Mouse (Mus musculus) lung, postnatal 0 days (tissue): ENCODE data around the gene Noto. TPM values are rescaled to one million over a fixed set of nuclear protein-coding genes. Genes with fewer than 3 reads are reported as not detected.
"Not testable (repeated sequence)": the region's sequence is repeated elsewhere in the genome, so short reads cannot be mapped to it uniquely, and the experiment has no call there.

Experiments used
- ATAC-seq: fragments of 200-750 bp; cut with Nextera tagmentation; 2 replicates; pipeline ENCODE4 v1.8.0; 2017; ENCODE audit warnings: moderate library complexity
- DNase-seq: peaks from one replicate; pipeline ENCODE4 v3.0.0-alpha.2; 2016; ENCODE audit warnings: low spot score
- H3K27ac ChIP-seq: fragments of 300-500 bp; sonication (generic); 2 replicates; pipeline ENCODE4 v1.5.1; 2014; ENCODE audit warnings: antibody characterized with exemption, mild to moderate bottlenecking, low read length, mixed read lengths
- H3K27me3 ChIP-seq: fragments of 300-500 bp; sonication (generic); replicated peaks from 2 replicates; pipeline ENCODE4 v1.6.1; 2014; ENCODE audit warnings: low read length, mixed read lengths; ENCODE audit not compliant: insufficient read depth
- H3K36me3 ChIP-seq: fragments of 300-500 bp; sonication (generic); 2 replicates; pipeline ENCODE4 v1.6.1; 2014; ENCODE audit warnings: low read length, mixed read lengths; ENCODE audit not compliant: insufficient read depth
- H3K4me1 ChIP-seq: fragments of 300-500 bp; sonication (generic); 2 replicates; pipeline ENCODE4 v1.6.1; 2014; ENCODE audit warnings: antibody characterized with exemption, low read depth, low read length, mixed read lengths; ENCODE audit not compliant: insufficient read depth
- H3K4me2 ChIP-seq: fragments of 300-500 bp; sonication (generic); replicated peaks from 2 replicates; pipeline ENCODE4 v1.6.1; 2014; ENCODE audit warnings: low read depth, mild to moderate bottlenecking, low read length, moderate library complexity, mixed read lengths
- H3K4me3 ChIP-seq: fragments of 300-500 bp; sonication (generic); 2 replicates; pipeline ENCODE4 v1.5.1; 2014; ENCODE audit warnings: low read depth, low read length
- H3K9ac ChIP-seq: fragments of 300-500 bp; sonication (generic); replicated peaks from 2 replicates; pipeline ENCODE4 v1.6.1; 2014; ENCODE audit warnings: low read depth, mild to moderate bottlenecking
- H3K9me3 ChIP-seq: fragments of 300-500 bp; sonication (generic); 2 replicates; pipeline ENCODE4 v1.6.1; 2016; ENCODE audit warnings: low read length, mixed read lengths
- CTCF ChIP-seq: IDR thresholded peaks from 2 replicates; pipeline ENCODE4 v1.5.1; 2016; ENCODE audit warnings: antibody characterized with exemption, mild to moderate bottlenecking
- EP300 ChIP-seq: IDR thresholded peaks from 2 replicates; pipeline ENCODE4 v1.6.1; 2016; ENCODE audit warnings: antibody characterized with exemption, mild to moderate bottlenecking, control low read depth
- WGBS: fragments of 180-500 bp; shearing (Covaris S2); extraction: QIAGEN DNeasy Blood & Tissue Kit; methylation state at CpG from one replicate; pipeline ENCODE4 v1.1.7; 2014; 5-methylcytosine and 5-hydroxymethylcytosine counted together
- polyA plus RNA-seq: library from polyadenylated mRNA; unstranded; fragments of >200 nt; fragmentation: Nextera tagmentation; extraction: Ambion mirVana; gene quantifications from 2 replicates; pipeline ENCODE4 v1.2.1, GENCODE M21; 2015

The Noto gene
- polyA plus RNA-seq, 1 experiment from 2014 or later = 0.24 TPM

DNA sequence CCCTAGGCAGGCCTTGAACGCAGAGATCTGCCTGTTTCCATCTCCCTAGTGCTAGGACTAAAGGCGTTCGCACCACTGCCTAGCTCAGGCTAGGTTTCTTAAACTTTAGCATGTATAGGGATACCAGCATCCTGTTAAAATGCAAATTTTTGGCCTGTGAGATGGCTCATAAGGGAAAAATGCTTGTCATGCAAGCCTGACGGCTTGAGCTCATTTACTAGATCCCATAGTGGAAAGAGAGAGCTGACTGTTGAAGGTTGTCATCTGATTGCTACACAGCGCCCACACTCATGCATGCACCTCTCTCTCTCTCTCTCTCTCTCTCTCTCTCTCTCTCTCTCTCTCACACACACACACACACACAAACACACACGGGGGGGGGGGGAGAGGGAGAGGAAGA lies 12.9 kb downstream of the Noto start:
- Histone ChIP-seq H3K9me3 (no peaks in the 10 kb centered on the region), H3K4me3 (no peak overlapping the region), H3K4me1 (peaks cover 1% of the 10 kb centered on the region; the same call in 1 of the 2 replicates), H3K27me3 (no peaks in the 10 kb centered on the region), H3K9ac (no peak overlapping the region), H3K27ac (no peak overlapping the region), H3K4me2 (no peak overlapping the region), H3K36me3 (0 out of 2 replicates have a peak, but pooled peaks cover 3% of the 10 kb centered on the region)
- DNase-seq (no peak), ATAC-seq (no peak)
- WGBS = 86% methylated on average over 5 of the region's 6 CpGs
- TF ChIP-seq CTCF = no peak
- TF ChIP-seq EP300 = no peak

DNA sequence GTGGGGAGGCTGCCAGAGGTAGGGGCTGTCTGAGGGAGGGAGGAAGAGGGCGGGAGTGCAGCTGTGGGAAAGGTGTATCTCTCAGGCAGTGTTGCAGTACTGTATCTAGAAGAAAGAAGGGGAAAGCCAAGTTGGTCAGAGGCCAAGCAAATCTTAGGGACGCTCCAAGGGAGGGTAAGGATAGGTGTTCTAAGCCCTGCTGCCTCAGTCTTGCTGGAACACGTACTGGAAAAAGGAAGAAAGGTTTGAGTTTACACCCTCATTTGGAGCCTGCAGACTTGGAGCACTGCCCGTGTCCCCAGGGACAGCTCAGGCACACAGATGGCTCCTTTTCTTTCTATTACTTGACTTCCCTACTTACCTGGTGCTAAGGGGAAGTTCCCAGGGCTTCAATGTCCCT lies 17.5 kb downstream of the Noto start:
- TF ChIP-seq EP300 (no peak), CTCF (no peak)
- H3K9ac ChIP-seq = no peak overlapping the region
- H3K36me3 ChIP-seq = peaks cover 7% of the 10 kb centered on the region; the same call in 1 of the 2 replicates
- no peak overlapping the region for H3K4me3 ChIP-seq
- H3K4me2 ChIP-seq = no peak overlapping the region
- H3K27me3 ChIP-seq = no peaks in the 10 kb centered on the region
- DNase-seq (no peak), ATAC-seq (peak; percentile 34; the same call in 1 of the 2 replicates)
- H3K9me3 ChIP-seq = no peaks in the 10 kb centered on the region
- H3K27ac ChIP-seq = no peak overlapping the region
- no peaks in the 10 kb centered on the region for H3K4me1 ChIP-seq
- 62% methylated on average over 4 of the region's 4 CpGs for WGBS

DNA sequence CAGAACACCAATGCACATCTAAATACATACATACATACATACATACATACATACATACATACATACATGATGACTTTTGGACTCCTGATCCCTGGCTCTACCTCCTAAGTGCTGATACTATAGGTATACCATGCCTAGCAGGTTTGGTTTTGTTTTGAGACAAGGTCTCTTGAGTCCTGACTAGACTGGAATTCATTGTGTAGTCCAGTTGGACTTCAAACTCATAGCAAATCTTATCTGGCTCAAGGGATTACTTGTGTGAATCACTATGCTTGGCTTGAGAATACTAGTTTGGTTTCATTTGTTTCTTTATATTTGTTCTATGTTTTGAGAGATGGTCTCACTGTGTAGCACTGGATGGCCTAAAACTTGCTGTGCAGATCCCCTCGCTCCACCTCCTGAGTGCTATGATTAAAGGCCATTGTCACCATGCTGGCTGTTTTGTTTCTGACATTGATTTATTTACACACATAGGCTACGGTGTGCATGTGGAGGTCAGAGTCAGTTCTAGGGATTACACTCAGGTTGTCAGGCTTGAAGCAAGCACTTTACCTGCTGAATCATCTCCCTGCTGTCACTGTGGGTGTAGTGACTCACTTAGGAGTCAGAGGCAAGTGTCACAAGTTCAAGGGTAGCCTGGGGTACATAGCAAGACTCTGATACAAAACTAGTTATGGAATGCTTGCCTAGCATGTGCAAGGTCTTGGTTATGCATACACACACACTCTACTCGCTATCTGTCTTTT lies 20.0 kb downstream of the Noto start:
- Histone ChIP-seq H3K27ac (peak overlapping the region; percentile 15; the same call in 1 of the 2 replicates), H3K27me3 (no peaks in the 10 kb centered on the region), H3K4me2 (no peak overlapping the region), H3K36me3 (peaks cover 13% of the 10 kb centered on the region; the same call in 1 of the 2 replicates), H3K4me3 (no peak overlapping the region), H3K9ac (no peak overlapping the region), H3K4me1 (no peaks in the 10 kb centered on the region), H3K9me3 (no peaks in the 10 kb centered on the region)
- WGBS = 73% methylated on average over 3 of the region's 3 CpGs
- ATAC-seq = no peak
- TF ChIP-seq EP300 = no peak
- no peak for TF ChIP-seq CTCF
- DNase-seq = no peak

DNA sequence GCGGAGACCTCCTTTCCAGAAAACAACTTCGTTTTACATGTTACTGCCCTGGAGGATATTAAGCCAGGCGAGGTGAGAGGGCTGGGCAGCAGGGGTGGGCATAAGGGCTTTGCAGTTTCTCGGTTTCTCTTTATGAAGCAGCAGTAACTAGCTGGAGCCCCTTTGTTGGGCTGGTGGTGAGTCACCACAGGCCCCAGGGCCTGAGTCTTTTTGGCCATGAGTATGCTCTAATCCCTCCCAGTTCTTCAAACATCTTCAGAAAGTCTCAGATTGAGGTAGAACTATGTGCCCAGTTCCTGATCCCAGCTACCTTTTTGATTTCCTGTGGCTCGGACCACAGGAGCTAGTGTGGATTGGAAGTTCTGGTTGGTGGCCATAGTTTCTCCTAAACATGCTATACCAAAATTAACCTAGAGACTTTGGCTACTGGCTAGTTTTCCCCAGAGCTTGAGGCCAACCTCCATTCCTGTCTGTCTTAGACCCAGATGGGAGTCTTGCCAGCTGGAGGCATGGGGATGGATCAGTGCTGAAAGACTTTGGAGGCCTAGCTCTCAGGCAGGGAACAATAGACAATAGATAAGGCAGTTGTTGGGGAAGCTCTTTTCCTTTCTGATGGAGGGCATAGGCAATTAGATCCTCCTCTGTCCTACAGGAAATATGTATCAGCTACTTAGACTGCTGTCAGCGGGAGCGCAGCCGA lies 20.7 kb downstream of the Noto start:
- TF ChIP-seq EP300 = no peak
- no peaks in the 10 kb centered on the region for H3K4me1 ChIP-seq
- WGBS = 83% methylated on average over 8 of the region's 8 CpGs
- peaks cover 13% of the 10 kb centered on the region; the same call in 1 of the 2 replicates for H3K36me3 ChIP-seq
- no peak for DNase-seq
- no peak overlapping the region for H3K4me2 ChIP-seq
- no peaks in the 10 kb centered on the region for H3K9me3 ChIP-seq
- 0 out of 2 replicates have a peak overlapping the region, but pooled peaks have one; percentile 15 for H3K27ac ChIP-seq
- no peak overlapping the region for H3K4me3 ChIP-seq
- ATAC-seq = no peak
- H3K9ac ChIP-seq = no peak overlapping the region
- H3K27me3 ChIP-seq = no peaks in the 10 kb centered on the region

DNA sequence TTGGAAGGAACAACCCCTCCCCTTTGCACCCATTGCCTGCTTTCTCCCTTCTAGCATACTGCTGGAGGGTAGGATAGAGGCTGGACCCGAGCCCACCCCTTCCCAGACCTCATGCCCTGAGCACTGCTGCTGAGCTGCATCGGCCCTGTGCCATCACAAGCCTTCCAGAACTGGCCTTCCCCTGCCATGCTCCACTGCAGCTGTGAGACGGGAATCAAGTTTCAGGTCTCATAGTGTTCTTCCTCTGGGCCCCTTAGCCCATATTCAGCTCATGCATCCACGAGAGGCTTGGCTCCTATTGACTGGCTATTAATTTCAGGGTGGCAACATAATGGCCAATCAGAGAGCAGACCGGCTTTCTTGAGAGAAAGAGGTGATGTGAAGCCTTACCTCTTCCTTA lies 21.6 kb downstream of the Noto start:
- WGBS = 79% methylated on average over 5 of the region's 5 CpGs
- H3K9me3 ChIP-seq = no peaks in the 10 kb centered on the region
- no peaks in the 10 kb centered on the region for H3K27me3 ChIP-seq
- ATAC-seq (no peak), DNase-seq (no peak)
- TF ChIP-seq EP300 (no peak), CTCF (no peak)
- H3K4me2 ChIP-seq = no peak overlapping the region
- H3K36me3 ChIP-seq = peaks cover 10% of the 10 kb centered on the region; the same call in 1 of the 2 replicates
- no peak overlapping the region for H3K27ac ChIP-seq
- no peak overlapping the region for H3K4me3 ChIP-seq
- H3K4me1 ChIP-seq = peaks cover 2% of the 10 kb centered on the region; the same call in 1 of the 2 replicates
- H3K9ac ChIP-seq = no peak overlapping the region

DNA sequence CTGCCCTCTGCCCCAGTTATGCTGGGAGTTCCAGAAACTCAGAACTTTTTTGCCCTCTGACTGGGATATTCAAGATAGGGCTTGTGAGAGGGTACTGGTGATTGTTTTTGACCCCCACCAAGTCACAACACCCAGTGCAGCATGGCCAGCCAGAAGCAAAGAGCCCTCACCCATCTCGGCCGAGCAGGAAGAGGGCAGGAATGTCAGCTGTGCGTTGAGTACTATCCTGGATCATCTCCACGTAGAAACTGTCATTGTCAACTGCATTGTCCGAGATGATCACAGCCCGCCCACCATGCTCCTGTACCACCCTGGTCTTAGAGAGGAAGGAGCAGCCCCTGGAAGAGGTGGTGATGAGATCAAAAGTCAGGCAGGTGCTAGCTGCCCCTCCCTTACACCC lies 23.7 kb downstream of the Noto start:
- Histone ChIP-seq H3K4me3 (no peak overlapping the region), H3K36me3 (peaks cover 10% of the 10 kb centered on the region; the same call in 1 of the 2 replicates), H3K9ac (no peak overlapping the region), H3K4me1 (peaks cover 6% of the 10 kb centered on the region; the same call in 1 of the 2 replicates), H3K27me3 (no peaks in the 10 kb centered on the region), H3K4me2 (no peak overlapping the region), H3K9me3 (no peaks in the 10 kb centered on the region), H3K27ac (no peak overlapping the region)
- WGBS = 77% methylated on average over 6 of the region's 6 CpGs
- no peak for ATAC-seq
- TF ChIP-seq CTCF (no peak), EP300 (no peak)
- DNase-seq = no peak

DNA sequence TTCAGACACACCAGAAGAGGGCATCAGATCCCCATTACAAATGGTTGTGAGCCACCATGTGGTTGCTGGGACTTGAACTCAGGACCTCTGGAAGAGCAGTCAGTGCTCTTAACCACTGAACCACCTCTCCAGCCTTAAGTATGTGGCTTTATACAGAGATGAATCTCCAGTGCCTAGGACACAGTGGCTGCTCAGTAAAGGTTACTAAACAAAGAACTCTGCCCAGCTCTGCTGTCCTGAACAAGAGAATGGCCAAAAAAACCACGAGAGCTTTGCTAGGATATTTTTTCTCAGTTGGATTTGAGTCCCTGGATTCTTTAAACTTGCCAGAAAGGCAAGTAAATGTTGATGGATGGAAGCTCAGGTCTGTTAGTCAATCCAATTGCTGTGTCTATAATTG lies 26.5 kb downstream of the Noto start:
- not testable (repeated sequence) for H3K9ac ChIP-seq, H3K4me3 ChIP-seq, H3K36me3 ChIP-seq, H3K9me3 ChIP-seq, ATAC-seq, DNase-seq, H3K27me3 ChIP-seq, H3K27ac ChIP-seq
- WGBS = 49% methylated on average over 1 of the region's 1 CpGs
- Histone ChIP-seq H3K4me1 (peaks cover 16% of the 10 kb centered on the region; the same call in 1 of the 2 replicates), H3K4me2 (peak overlapping the region; percentile 98; the same call in 1 of the 2 replicates)
